Mouse (Mus musculus): ENCODE measurements around the gene Nudt14.

GRCm38 (mm10) chr12:112941156-112941775 lies 658 bp downstream of the Nudt14 start:
- TF ChIP-seq CTCF (conservative IDR thresholded peaks at IDR 0.05; ENCODE audit: insufficient read depth, insufficient read length, low read depth, low read length) (no peak), POLR2A (IDR thresholded peaks at IDR 0.05; ENCODE audit: low read depth, low read length) (no peak)
